Mouse (Mus musculus) sigmoid colon, adult 10 weeks (tissue): ENCODE measurements around the gene Calm5. TPM values are rescaled to one million over a fixed set of nuclear protein-coding genes. Genes with fewer than 3 reads are reported as not detected.

Source experiments
- polyA plus RNA-seq: library from polyadenylated mRNA; stranded (reverse); fragments of 350-450 nt; fragmentation: Illumina TruSeq; extraction: RNeasy Lipid Tissue Mini Kit (QIAGEN cat#74804); gene quantifications from one replicate; pipeline ENCODE4 v1.2.3, GENCODE M21; 2014; ENCODE audit warnings: low read depth, low replicate concordance

The Calm5 gene
- not detected for polyA plus RNA-seq

DNA sequence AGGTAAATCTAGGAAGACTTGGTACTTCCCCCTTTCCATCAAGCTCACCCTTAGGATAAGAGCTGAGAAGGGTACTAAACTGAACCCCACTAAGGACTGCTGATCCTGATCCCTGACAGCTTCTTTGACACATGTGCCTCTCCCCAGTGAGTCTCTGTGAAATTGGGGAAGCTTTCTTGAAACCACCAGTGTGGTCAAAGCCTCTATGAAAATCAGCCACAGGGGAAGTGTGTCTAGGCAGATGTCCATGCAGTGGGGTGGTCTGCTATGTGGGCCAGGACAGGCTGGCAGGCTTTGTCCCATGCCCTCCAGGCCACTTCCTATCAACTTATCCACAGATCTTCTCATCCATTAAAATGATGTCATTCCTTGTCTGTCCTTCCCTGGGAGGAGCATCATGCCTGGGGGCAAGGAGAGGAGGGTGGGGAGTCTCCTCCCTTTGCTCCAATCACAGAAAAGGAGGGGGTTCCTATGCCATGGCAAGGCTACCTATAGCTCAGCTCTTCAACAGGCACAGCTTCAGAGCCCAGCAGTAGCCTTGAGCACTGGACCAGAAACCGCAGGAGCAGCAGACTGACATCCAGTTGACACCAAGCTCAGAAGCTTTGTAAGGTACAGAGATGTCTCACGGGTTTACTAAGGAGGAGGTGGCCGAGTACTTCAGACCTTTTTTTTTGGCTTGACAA is at the start of gene Calm5:
Gene Calm5, plus strand, starts transcription at position 526 of the 686 bp plus-strand sequence.

DNA sequence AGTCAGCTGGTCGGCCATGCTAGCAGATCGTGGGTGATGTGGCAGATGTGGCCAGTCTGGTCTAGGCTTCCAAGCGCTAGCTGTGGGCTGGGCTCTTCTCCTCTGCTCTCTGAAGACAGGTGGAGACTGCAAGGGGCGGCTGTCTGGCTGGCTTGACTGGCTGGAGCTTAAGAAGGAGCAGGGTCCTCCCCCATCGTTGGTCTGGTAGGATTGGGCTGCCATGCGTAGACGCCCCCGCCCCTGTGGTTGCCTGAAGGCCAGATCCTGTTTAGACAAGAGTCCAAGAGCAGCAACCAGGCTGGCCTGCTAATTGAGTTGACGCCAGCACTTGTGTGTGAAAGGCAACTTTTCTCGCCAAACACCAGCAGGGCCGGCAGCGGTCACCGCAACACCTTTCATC is 49.8 kb upstream of the Calm5 start, which contains the start of gene Calml3:
Gene Calml3, minus strand, starts transcription at position 131 of the 400 bp plus-strand sequence.

DNA sequence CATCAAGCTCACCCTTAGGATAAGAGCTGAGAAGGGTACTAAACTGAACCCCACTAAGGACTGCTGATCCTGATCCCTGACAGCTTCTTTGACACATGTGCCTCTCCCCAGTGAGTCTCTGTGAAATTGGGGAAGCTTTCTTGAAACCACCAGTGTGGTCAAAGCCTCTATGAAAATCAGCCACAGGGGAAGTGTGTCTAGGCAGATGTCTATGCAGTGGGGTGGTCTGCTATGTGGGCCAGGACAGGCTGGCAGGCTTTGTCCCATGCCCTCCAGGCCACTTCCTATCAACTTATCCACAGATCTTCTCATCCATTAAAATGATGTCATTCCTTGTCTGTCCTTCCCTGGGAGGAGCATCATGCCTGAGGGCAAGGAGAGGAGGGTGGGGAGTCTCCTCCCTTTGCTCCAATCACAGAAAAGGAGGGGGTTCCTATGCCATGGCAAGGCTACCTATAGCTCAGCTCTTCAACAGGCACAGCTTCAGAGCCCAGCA is 16.6 kb upstream of the Calm5 start, which contains the start of gene Calm4:
Gene Calm4, plus strand, starts transcription at position 446 of the 496 bp plus-strand sequence.

Other genes with a start within 250 kb of the Calm5 start
- gene Fam208b, start 243.1 kb upstream of the Calm5 start, polyA plus RNA-seq = 72.8 TPM
- gene Asb13, start 220.1 kb upstream of the Calm5 start, polyA plus RNA-seq = 21.7 TPM
- not detected for gene Calml3, start 49.9 kb upstream of the Calm5 start, polyA plus RNA-seq
- gene Calm4, start 16.4 kb upstream of the Calm5 start, polyA plus RNA-seq = not detected
- gene Net1, start 64.0 kb downstream of the Calm5 start, polyA plus RNA-seq = 653 TPM
- gene Tubal3, start 64.1 kb downstream of the Calm5 start, polyA plus RNA-seq = 17.8 TPM
- not detected for gene Ucn3, start 91.2 kb downstream of the Calm5 start, polyA plus RNA-seq
- 513 TPM for gene Akr1c14, start 194.8 kb downstream of the Calm5 start, polyA plus RNA-seq